Mouse (Mus musculus) thymus, adult 2 months (tissue): ENCODE measurements around the gene Gtf3c4.

Experiments
- CTCF ChIP-seq: fragments of 200-500 bp; IDR thresholded peaks from 2 replicates; pipeline ENCODE4 v1.5.1; 2012; ENCODE audit warnings: mild to moderate bottlenecking, control low read depth, low read length, moderate library complexity, borderline replicate concordance; ENCODE audit not compliant: control insufficient read depth, poor library complexity, insufficient read depth; ENCODE audit errors: extremely low read depth
- POLR2A ChIP-seq: fragments of 200-500 bp; IDR thresholded peaks from 2 replicates; pipeline ENCODE4 v1.6.1; 2012; ENCODE audit warnings: mild to moderate bottlenecking, low read length, control low read depth, moderate library complexity; ENCODE audit not compliant: control insufficient read depth, poor library complexity, insufficient read depth; ENCODE audit errors: extremely low read depth

DNA sequence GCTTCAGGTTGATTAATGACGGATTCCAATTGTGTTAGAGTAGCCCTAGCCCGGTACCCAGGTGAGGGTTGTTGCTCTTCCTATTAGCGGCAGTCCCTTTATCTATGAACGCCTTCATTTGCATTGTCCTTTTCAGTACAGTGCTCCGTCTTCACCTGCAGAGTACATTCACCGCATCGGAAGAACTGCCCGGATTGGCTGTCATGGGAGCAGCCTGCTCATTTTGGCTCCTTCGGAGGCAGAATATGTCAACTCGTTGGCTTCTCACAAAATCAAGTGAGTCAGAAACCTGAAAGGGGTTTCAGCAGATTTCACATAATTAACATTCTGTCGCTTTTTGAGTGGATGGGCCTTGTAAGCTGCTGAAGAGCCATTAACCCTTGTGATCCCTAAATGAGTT lies 35.4 kb upstream of the Gtf3c4 start:
- no peak for TF ChIP-seq POLR2A
- TF ChIP-seq CTCF: no peak
